Mouse (Mus musculus): ENCODE data around the gene Hemk1.

DNA sequence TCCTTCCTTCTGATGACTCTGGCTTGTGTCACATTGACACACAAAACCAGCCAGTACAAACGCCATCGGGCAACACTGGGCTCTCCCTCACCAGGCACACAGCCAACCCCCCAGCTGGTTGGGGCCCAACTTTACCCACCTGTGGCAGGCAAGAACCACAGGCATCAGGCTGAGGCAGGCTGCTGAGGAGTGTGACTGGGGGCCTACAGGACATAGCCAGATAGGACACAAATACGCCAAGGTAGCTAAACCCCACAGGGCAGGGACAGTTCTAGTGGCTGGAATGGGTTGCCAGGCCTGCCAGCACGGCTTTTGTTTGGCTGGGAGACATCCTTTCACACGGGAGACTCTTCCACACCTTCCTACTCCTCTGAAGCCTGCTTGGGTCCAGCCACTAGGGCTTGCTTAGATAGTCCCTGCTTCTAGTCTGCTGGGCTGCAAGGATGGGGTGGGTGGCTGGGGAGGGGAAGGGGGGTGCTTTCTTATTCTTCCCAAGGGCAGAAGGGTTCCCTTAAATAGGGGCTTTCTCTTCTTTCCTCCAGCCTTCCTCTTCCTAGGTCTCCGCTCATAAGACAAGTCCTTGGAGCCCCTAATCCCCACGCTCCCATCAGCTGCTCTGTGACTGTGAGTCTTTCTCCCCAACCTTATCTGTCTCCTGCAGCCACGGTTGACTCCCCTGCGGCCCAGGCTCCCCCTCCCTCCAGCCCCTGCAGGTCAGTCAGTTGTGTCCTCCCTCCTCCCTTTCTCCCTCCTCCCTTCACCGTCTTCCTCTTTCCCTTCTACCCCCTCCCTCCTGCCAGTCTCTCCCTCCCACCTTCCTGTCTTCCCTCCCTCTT, 31.3 kb upstream of the Hemk1 start:
- TF ChIP-seq CTCF (IDR thresholded peaks at IDR 0.05; ENCODE audit: extremely low read depth, insufficient read depth, low read length), result no peak
- TF ChIP-seq POLR2A (IDR thresholded peaks at IDR 0.05; ENCODE audit: extremely low read depth, insufficient read depth, low read length), result no peak
